Mouse (Mus musculus): ENCODE measurements around the gene Ckap4. TPM values are rescaled to one million over a fixed set of nuclear protein-coding genes. Genes with fewer than 3 reads are reported as not detected.
"Not testable (repeated sequence)": the region's sequence is repeated elsewhere in the genome, so short reads cannot be mapped to it uniquely, and the experiment has no call there.

Ckap4 gene
- polyA plus RNA-seq, 1 experiment from 2014 or later: 101 TPM

- WGBS: 84% methylated on average over 3 of the region's 3 CpGs
- no peak for ATAC-seq (ENCODE audit: low FRiP score, low read depth)
- Histone ChIP-seq H3K9ac (no peak overlapping the region), H3K36me3 (no peaks in the 10 kb centered on the region), H3K27ac (no peak overlapping the region), H3K27me3 (replicated peaks) (no peaks in the 10 kb centered on the region), H3K4me3 (no peak overlapping the region), H3K4me2 (replicated peaks) (no peak overlapping the region), H3K9me3 (no peaks in the 10 kb centered on the region), H3K4me1 (peaks cover 6% of the 10 kb centered on the region; the same call in 1 of the 2 replicates)
Measured at GRCm38 (mm10) chr10:84483553-84483952, 50.3 kb downstream of the Ckap4 start.

GRCm38 (mm10) chr10:84483069-84483468, 50.8 kb downstream of the Ckap4 start:
- no peak for ATAC-seq (ENCODE audit: low FRiP score, low read depth)

GRCm38 (mm10) chr10:84482418-84482817, 51.4 kb downstream of the Ckap4 start:
- H3K4me1 ChIP-seq: peaks cover 13% of the 10 kb centered on the region
- not testable (repeated sequence) for H3K36me3 ChIP-seq; H3K4me3 ChIP-seq; H3K4me2 ChIP-seq (replicated peaks); H3K9me3 ChIP-seq; H3K9ac ChIP-seq; H3K27ac ChIP-seq; ATAC-seq (ENCODE audit: low FRiP score, low read depth); H3K27me3 ChIP-seq (replicated peaks)
- WGBS: 90% methylated on average over 15 of the region's 15 CpGs

More at GRCm38 (mm10) chr10:84483069-84483468, 50.8 kb downstream of the Ckap4 start:
- Histone ChIP-seq H3K9me3 (no peaks in the 10 kb centered on the region), H3K4me3 (no peak overlapping the region), H3K36me3 (no peaks in the 10 kb centered on the region), H3K27me3 (replicated peaks) (no peaks in the 10 kb centered on the region), H3K9ac (no peak overlapping the region), H3K4me1 (peaks cover 6% of the 10 kb centered on the region), H3K4me2 (replicated peaks) (no peak overlapping the region), H3K27ac (no peak overlapping the region)
- WGBS: 84% methylated on average over 2 of the region's 2 CpGs

- Histone ChIP-seq H3K9me3 (no peaks in the 10 kb centered on the region), H3K4me2 (replicated peaks) (no peak overlapping the region), H3K4me3 (no peak overlapping the region), H3K27me3 (replicated peaks) (no peaks in the 10 kb centered on the region), H3K4me1 (peaks cover 24% of the 10 kb centered on the region), H3K27ac (no peak overlapping the region), H3K9ac (no peak overlapping the region), H3K36me3 (no peaks in the 10 kb centered on the region)
- no peak for ATAC-seq (ENCODE audit: low FRiP score, low read depth)
- WGBS: 55% methylated on average over 5 of the region's 5 CpGs
Measured at GRCm38 (mm10) chr10:84481327-84481671, 52.6 kb downstream of the Ckap4 start.

- Histone ChIP-seq H3K9me3 (no peaks in the 10 kb centered on the region), H3K4me2 (replicated peaks) (no peak overlapping the region), H3K27me3 (replicated peaks) (no peaks in the 10 kb centered on the region), H3K9ac (no peak overlapping the region), H3K4me3 (no peak overlapping the region), H3K36me3 (no peaks in the 10 kb centered on the region), H3K4me1 (peaks cover 26% of the 10 kb centered on the region), H3K27ac (peak overlapping the region; percentile 4; the same call in 1 of the 2 replicates)
- ATAC-seq (ENCODE audit: low FRiP score, low read depth): no peak
- WGBS: 66% methylated on average over 8 of the region's 8 CpGs
Measured at GRCm38 (mm10) chr10:84480667-84481326, 53.1 kb downstream of the Ckap4 start.

- 55% methylated on average over 4 of the region's 4 CpGs for WGBS
Measured at GRCm38 (mm10) chr10:84480146-84480545, 53.7 kb downstream of the Ckap4 start.

GRCm38 (mm10) chr10:84477613-84478076, 56.2 kb downstream of the Ckap4 start:
- no peak overlapping the region for H3K9ac ChIP-seq
- no peak overlapping the region for H3K27ac ChIP-seq
- no peak overlapping the region for H3K4me2 ChIP-seq (replicated peaks)
- ATAC-seq (ENCODE audit: low FRiP score, low read depth): peak; percentile 62
- H3K36me3 ChIP-seq: no peaks in the 10 kb centered on the region
- peaks cover 26% of the 10 kb centered on the region for H3K4me1 ChIP-seq
- WGBS: 6% methylated on average over 3 of the region's 3 CpGs
- H3K4me3 ChIP-seq: no peak overlapping the region
- H3K9me3 ChIP-seq: no peaks in the 10 kb centered on the region
- no peaks in the 10 kb centered on the region for H3K27me3 ChIP-seq (replicated peaks)

More at GRCm38 (mm10) chr10:84480146-84480545, 53.7 kb downstream of the Ckap4 start:
- Histone ChIP-seq H3K4me2 (replicated peaks) (no peak overlapping the region), H3K27me3 (replicated peaks) (no peaks in the 10 kb centered on the region), H3K9me3 (no peaks in the 10 kb centered on the region), H3K4me3 (no peak overlapping the region), H3K36me3 (no peaks in the 10 kb centered on the region), H3K4me1 (peaks cover 26% of the 10 kb centered on the region), H3K27ac (peak overlapping the region; percentile 4; the same call in 1 of the 2 replicates), H3K9ac (no peak overlapping the region)
- no peak for ATAC-seq (ENCODE audit: low FRiP score, low read depth)

- Histone ChIP-seq H3K4me2 (replicated peaks) (no peak overlapping the region), H3K9ac (no peak overlapping the region), H3K9me3 (no peaks in the 10 kb centered on the region), H3K4me1 (peaks cover 26% of the 10 kb centered on the region), H3K27ac (no peak overlapping the region), H3K4me3 (no peak overlapping the region), H3K27me3 (replicated peaks) (no peaks in the 10 kb centered on the region), H3K36me3 (no peaks in the 10 kb centered on the region)
- 44% methylated on average over 4 of the region's 4 CpGs for WGBS
- ATAC-seq (ENCODE audit: low FRiP score, low read depth): peak; percentile 15; the same call in 1 of the 2 replicates
Measured at GRCm38 (mm10) chr10:84477045-84477612, 56.7 kb downstream of the Ckap4 start.

Other genes with a start within 250 kb of the Ckap4 start
- 4.6 and 4.8 TPM in 2 replicates for gene Nuak1, start 93.5 kb downstream of the Ckap4 start, polyA plus RNA-seq (2016; fragmentation: Nextera tagmentation; extraction: Ambion mirVana)
- 21.6 and 23.2 TPM in 2 replicates for gene Tcp11l2, start 42.6 kb upstream of the Ckap4 start, polyA plus RNA-seq (2016; fragmentation: Nextera tagmentation; extraction: Ambion mirVana)
- gene Polr3b, start 88.2 kb upstream of the Ckap4 start, polyA plus RNA-seq (2016; fragmentation: Nextera tagmentation; extraction: Ambion mirVana): 19.4 and 19.8 TPM in 2 replicates
- 40.6 and 46.0 TPM in 2 replicates for gene Rfx4, start 222.0 kb upstream of the Ckap4 start, polyA plus RNA-seq (2016; fragmentation: Nextera tagmentation; extraction: Ambion mirVana)

All from neural tube, embryonic 12.5 days (tissue).